Mouse (Mus musculus): ENCODE measurements around the gene Deup1. TPM values are rescaled to one million over a fixed set of nuclear protein-coding genes. Genes with fewer than 3 reads are reported as not detected.

Deup1 gene
- 0.01 TPM in 1 of 2 replicates, not detected in the other for polyA plus RNA-seq (2012)

DNA sequence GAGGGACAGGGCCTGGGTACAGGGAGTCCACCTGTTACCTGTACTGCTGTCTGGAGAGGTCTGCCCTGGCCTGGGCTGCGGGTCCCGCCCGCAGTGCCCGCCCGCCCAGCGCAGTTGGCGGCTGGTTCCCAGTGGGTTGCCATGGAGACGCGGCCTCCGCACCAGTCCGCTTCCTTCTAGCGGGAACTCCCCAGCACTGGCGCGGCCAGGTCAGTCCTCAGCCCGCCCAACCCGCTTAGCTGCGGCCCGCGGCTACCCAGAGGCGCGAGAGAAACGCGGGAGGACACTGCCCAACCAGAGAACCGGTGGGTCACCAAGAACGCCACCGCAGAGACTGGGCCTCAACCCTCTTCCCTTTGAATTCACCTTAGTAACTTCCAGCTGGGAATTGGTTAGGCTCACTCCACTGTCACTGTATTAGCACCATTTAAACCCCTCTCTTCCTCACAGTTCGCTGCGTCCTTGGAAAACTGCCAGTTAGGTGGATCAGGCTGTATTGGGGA is at the start of gene Deup1:
Gene Deup1 (minus strand): TSS at position 149 of the 503 bp plus-strand sequence.
- Histone ChIP-seq H3K36me3 (ENCODE audit: control insufficient read depth) (no peaks in the 10 kb centered on the region), H3K27me3 (ENCODE audit: control insufficient read depth) (peaks cover 8% of the 10 kb centered on the region), H3K9me3 (ENCODE audit: control insufficient read depth, low read length) (no peaks in the 10 kb centered on the region), H3K4me3 (replicated peaks) (no peak within 1 kb of the TSS), H3K4me1 (ENCODE audit: control insufficient read depth) (no peaks in the 10 kb centered on the region)
- no peak for TF ChIP-seq GATA1 (IDR thresholded peaks at IDR 0.05; ENCODE audit: low read length)
- TF ChIP-seq TAL1 (IDR thresholded peaks at IDR 0.05; ENCODE audit: low read length) = no peak

DNA sequence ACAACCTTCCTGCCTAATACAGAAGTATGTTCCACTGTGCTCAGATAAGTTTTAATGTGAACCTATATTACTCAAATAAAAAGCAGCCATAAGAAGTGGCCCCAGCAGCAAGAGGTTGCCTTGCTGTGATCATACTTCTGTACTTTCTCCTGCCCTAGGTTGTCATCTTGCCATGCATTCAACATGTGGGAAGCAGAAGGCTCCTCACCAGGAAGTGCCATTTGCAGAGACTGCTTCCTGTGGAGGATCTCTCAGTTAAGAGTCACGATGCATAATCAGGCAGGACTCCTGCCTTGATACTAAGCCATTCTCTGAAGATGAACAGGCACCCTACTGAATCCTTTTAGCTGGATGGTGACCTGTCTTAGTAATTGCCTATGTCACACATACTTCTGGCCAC is 44.5 kb upstream of the Deup1 start:
- no peaks in the 10 kb centered on the region for H3K36me3 ChIP-seq (ENCODE audit: control insufficient read depth)

DNA sequence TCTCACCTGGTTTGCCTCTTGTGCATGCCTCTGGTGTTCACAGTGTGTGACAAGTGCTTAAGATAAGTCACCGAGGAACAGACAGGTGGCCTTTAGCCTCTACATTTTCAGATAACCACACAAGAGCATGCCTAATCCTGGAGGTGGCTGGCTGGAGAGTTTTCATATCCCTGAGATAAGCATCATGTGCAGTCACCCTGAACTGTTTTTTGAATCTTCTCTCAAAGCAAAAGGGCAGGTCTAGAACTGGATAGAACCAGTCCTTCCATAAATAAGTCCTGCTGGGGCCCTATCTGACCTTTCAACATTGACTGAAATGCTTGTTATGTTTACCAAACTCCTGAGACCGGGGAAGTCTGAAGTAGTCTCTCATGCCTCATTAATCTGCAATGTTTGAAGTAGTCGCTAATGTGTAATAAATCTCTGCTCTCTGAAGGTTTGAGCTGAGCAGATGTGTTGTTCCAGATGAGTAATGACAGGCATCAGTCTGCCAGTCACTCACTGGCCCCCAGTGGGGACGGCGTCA is 42.3 kb upstream of the Deup1 start:
- no peaks in the 10 kb centered on the region for H3K27me3 ChIP-seq (ENCODE audit: control insufficient read depth)
- H3K4me3 ChIP-seq (replicated peaks) = no peak overlapping the region
- no peaks in the 10 kb centered on the region for H3K4me1 ChIP-seq (ENCODE audit: control insufficient read depth)
- no peaks in the 10 kb centered on the region for H3K9me3 ChIP-seq (ENCODE audit: control insufficient read depth, low read length)
- no peaks in the 10 kb centered on the region for H3K36me3 ChIP-seq (ENCODE audit: control insufficient read depth)
- TF ChIP-seq GATA1 (IDR thresholded peaks at IDR 0.05; ENCODE audit: low read length) = no peak

More for the DNA sequence above, 44.5 kb upstream of the Deup1 start:
- Histone ChIP-seq H3K27me3 (ENCODE audit: control insufficient read depth) (no peaks in the 10 kb centered on the region), H3K4me1 (ENCODE audit: control insufficient read depth) (no peaks in the 10 kb centered on the region), H3K4me3 (replicated peaks) (no peak overlapping the region), H3K9me3 (ENCODE audit: control insufficient read depth, low read length) (no peaks in the 10 kb centered on the region)
- TF ChIP-seq TAL1 (IDR thresholded peaks at IDR 0.05; ENCODE audit: low read length) = no peak
- TF ChIP-seq GATA1 (IDR thresholded peaks at IDR 0.05; ENCODE audit: low read length) = no peak

DNA sequence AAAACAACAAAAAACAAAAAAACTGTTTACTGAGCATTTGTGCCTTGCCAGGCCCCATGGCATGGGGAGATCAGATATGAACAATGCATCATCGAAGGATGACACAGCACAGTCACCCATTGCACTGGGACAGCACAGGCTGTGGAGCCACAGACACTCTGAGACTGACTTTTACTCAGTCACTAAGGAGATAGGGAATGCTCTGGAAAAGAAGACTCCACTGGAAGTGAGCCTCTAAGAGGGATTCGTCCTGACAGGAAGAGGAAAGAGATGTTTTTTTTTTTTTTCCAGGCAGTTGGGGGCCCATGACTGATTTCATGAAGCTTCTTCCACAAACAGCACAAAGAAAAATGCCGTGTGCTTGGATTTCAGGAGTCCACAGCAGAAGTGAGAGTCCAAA is 41.7 kb upstream of the Deup1 start:
- Histone ChIP-seq H3K4me3 (replicated peaks) (no peak overlapping the region), H3K36me3 (ENCODE audit: control insufficient read depth) (no peaks in the 10 kb centered on the region), H3K9me3 (ENCODE audit: control insufficient read depth, low read length) (no peaks in the 10 kb centered on the region), H3K4me1 (ENCODE audit: control insufficient read depth) (no peaks in the 10 kb centered on the region), H3K27me3 (ENCODE audit: control insufficient read depth) (no peaks in the 10 kb centered on the region)
- no peak for TF ChIP-seq GATA1 (IDR thresholded peaks at IDR 0.05; ENCODE audit: low read length)
- no peak for TF ChIP-seq TAL1 (IDR thresholded peaks at IDR 0.05; ENCODE audit: low read length)

DNA sequence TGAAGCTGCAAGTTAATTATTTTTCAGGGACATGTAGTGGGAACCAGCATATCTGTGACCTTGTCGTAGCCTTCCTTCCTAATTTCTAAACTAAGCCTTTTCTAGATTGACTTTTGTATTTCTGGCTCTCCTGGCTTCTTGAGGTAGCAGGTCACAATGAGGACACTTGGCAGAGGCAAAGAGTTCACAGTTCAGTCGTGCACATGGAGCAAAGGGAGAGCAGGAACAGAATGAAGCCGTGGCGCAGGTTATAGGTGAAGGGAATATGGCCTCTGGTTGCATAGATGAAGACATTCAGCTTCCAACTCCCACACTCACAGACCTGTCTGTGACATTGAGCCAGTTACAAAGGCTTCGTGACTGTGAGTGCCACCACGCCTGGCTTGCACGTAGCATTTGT is 36.9 kb upstream of the Deup1 start:
- H3K4me3 ChIP-seq (replicated peaks) = no peak overlapping the region
- no peaks in the 10 kb centered on the region for H3K27me3 ChIP-seq (ENCODE audit: control insufficient read depth)
- no peaks in the 10 kb centered on the region for H3K9me3 ChIP-seq (ENCODE audit: control insufficient read depth, low read length)
- TF ChIP-seq GATA1 (IDR thresholded peaks at IDR 0.05; ENCODE audit: low read length) (no peak), TAL1 (IDR thresholded peaks at IDR 0.05; ENCODE audit: low read length) (no peak)
- no peaks in the 10 kb centered on the region for H3K4me1 ChIP-seq (ENCODE audit: control insufficient read depth)
- H3K36me3 ChIP-seq (ENCODE audit: control insufficient read depth) = no peaks in the 10 kb centered on the region

DNA sequence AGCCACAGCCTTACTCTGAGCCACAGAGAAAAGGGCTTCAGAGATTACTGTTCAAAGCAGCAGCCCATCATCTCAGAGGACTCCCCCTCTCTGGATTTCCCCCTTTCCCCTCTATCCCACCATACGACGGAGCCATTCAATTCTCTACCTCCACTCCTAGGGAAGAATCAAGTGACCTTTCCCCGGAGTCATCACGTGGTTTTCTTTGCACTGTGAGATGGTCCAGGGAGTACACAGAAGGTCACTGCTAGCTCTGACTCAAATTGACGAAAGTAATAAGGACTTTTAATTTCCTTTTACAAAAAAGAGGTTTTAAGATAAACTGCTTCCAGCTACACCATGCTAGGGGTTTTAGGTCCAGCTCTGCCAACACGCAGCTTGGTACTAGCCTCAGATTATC is 31.3 kb upstream of the Deup1 start:
- Histone ChIP-seq H3K27me3 (ENCODE audit: control insufficient read depth) (no peaks in the 10 kb centered on the region), H3K9me3 (ENCODE audit: control insufficient read depth, low read length) (peaks cover 2% of the 10 kb centered on the region; the same call in 1 of the 2 replicates), H3K4me1 (ENCODE audit: control insufficient read depth) (no peaks in the 10 kb centered on the region), H3K4me3 (replicated peaks) (no peak overlapping the region), H3K36me3 (ENCODE audit: control insufficient read depth) (no peaks in the 10 kb centered on the region)
- TF ChIP-seq GATA1 (IDR thresholded peaks at IDR 0.05; ENCODE audit: low read length) (no peak), TAL1 (IDR thresholded peaks at IDR 0.05; ENCODE audit: low read length) (no peak)

DNA sequence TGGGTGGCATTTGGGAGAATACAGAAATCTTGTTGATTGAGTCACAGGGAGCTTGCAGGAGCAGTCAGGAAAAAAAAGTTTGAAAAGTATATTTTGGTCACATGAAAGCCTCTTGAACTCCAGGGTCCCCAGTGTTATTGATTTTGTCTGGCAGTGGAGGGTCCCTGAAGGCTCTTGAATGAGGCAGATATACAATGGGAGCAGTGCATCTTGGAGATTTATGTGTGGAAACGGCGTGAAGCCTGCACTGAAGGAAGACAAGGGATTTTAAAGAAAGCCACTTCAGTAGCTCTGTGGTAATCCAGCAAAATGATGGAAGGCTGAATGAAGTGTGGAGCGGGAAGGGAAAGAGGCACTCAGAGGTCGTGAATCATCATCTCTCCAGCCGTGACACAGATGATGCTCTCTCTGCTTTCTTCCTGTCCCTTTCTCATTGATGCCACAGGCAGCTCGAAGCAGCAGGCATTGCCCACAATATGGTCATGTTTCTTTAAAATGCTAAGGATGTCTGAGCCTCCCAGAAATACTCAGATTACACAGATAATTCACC is 30.6 kb upstream of the Deup1 start:
- no peaks in the 10 kb centered on the region for H3K36me3 ChIP-seq (ENCODE audit: control insufficient read depth)
- no peaks in the 10 kb centered on the region for H3K27me3 ChIP-seq (ENCODE audit: control insufficient read depth)
- peaks cover 2% of the 10 kb centered on the region; the same call in 1 of the 2 replicates for H3K9me3 ChIP-seq (ENCODE audit: control insufficient read depth, low read length)
- TF ChIP-seq TAL1 (IDR thresholded peaks at IDR 0.05; ENCODE audit: low read length) = no peak
- no peak for TF ChIP-seq GATA1 (IDR thresholded peaks at IDR 0.05; ENCODE audit: low read length)
- H3K4me1 ChIP-seq (ENCODE audit: control insufficient read depth) = no peaks in the 10 kb centered on the region
- no peak overlapping the region for H3K4me3 ChIP-seq (replicated peaks)

DNA sequence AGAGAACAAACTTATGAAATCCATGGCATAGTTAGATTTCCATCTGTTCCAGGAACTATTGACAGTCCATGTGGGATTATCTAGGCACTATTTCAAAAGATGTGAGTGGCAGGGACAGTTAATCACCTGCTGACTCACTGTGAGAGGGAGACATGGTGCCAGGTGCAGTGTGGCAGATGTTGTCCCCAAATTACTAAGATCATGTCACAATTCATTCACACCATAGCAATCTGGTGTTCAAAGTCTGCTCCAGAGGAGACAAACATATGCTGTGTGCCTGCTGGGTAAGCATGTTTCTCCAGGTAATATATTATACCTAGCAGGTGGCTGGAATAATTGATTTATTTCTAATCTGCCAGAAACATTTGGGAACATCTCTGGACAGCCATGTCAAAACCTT is 25.3 kb upstream of the Deup1 start:
- no peaks in the 10 kb centered on the region for H3K4me1 ChIP-seq (ENCODE audit: control insufficient read depth)
- H3K27me3 ChIP-seq (ENCODE audit: control insufficient read depth) = no peaks in the 10 kb centered on the region
- H3K36me3 ChIP-seq (ENCODE audit: control insufficient read depth) = no peaks in the 10 kb centered on the region
- H3K9me3 ChIP-seq (ENCODE audit: control insufficient read depth, low read length) = peaks cover 2% of the 10 kb centered on the region; the same call in 1 of the 2 replicates
- no peak overlapping the region for H3K4me3 ChIP-seq (replicated peaks)
- TF ChIP-seq GATA1 (IDR thresholded peaks at IDR 0.05; ENCODE audit: low read length) (no peak), TAL1 (IDR thresholded peaks at IDR 0.05; ENCODE audit: low read length) (no peak)

DNA sequence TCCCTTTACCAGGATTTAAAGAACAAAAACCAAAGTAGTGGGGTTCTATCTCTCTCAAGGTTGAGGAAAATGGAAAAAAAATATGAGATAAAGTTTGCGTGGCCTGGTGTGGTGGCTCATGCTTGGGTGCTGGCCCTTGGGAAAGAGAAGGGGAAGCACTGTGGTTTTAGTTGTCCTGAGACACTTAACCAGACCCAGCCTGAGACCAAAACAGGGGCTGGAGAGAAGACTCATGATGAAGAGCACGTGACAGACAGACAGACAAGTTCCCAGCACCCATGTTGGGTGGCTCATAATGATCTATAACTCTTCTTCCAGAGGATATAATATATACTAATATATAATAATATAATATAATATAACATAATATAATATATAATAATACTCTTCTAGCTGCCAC is 22.2 kb upstream of the Deup1 start:
- peaks cover 2% of the 10 kb centered on the region; the same call in 1 of the 2 replicates for H3K9me3 ChIP-seq (ENCODE audit: control insufficient read depth, low read length)
- H3K4me1 ChIP-seq (ENCODE audit: control insufficient read depth) = no peaks in the 10 kb centered on the region
- H3K36me3 ChIP-seq (ENCODE audit: control insufficient read depth) = no peaks in the 10 kb centered on the region
- H3K27me3 ChIP-seq (ENCODE audit: control insufficient read depth) = no peaks in the 10 kb centered on the region
- no peak overlapping the region for H3K4me3 ChIP-seq (replicated peaks)
- TF ChIP-seq TAL1 (IDR thresholded peaks at IDR 0.05; ENCODE audit: low read length) (no peak), GATA1 (IDR thresholded peaks at IDR 0.05; ENCODE audit: low read length) (no peak)
